Mouse (Mus musculus) midbrain, embryonic 11.5 days (tissue): Measurements from ENCODE around the gene S100a13. TPM values are rescaled to one million over a fixed set of nuclear protein-coding genes. Genes with fewer than 3 reads are reported as not detected.

Experiments used
- ATAC-seq: fragments of 200-750 bp; cut with Nextera tagmentation; 2 replicates; pipeline ENCODE4 v1.8.0; 2017; ENCODE audit warnings: moderate TSS enrichment, moderate library complexity; ENCODE audit not compliant: low FRiP score
- DNase-seq: peaks from one replicate; pipeline ENCODE4 v3.0.0; 2015; ENCODE audit warnings: low spot score; ENCODE audit errors: missing footprints
- H3K27ac ChIP-seq: fragments of 300-500 bp; sonication (generic); 2 replicates; pipeline ENCODE4 v1.5.1; 2014; ENCODE audit warnings: low read depth, low read length
- H3K27me3 ChIP-seq: fragments of 300-500 bp; sonication (generic); 2 replicates; pipeline ENCODE4 v1.6.1; 2014; ENCODE audit warnings: mild to moderate bottlenecking, low read length, moderate library complexity, mixed read lengths; ENCODE audit not compliant: control insufficient read depth, insufficient read depth
- H3K36me3 ChIP-seq: fragments of 300-500 bp; sonication (generic); 2 replicates; pipeline ENCODE4 v1.6.1; 2014; ENCODE audit warnings: mild to moderate bottlenecking, low read length, moderate library complexity, mixed read lengths; ENCODE audit not compliant: control insufficient read depth, insufficient read depth
- H3K4me1 ChIP-seq: fragments of 300-500 bp; sonication (generic); 2 replicates; pipeline ENCODE4 v1.6.1; 2014; ENCODE audit warnings: low read length; ENCODE audit not compliant: control insufficient read depth, insufficient read depth
- H3K4me2 ChIP-seq: fragments of 300-500 bp; sonication (generic); 2 replicates; pipeline ENCODE4 v1.6.1; 2014; ENCODE audit warnings: mild to moderate bottlenecking, moderate library complexity
- H3K4me3 ChIP-seq: fragments of 300-500 bp; sonication (generic); 2 replicates; pipeline ENCODE4 v1.5.1; 2014; ENCODE audit warnings: low read depth, low read length
- H3K9ac ChIP-seq: fragments of 300-500 bp; sonication (generic); 2 replicates; pipeline ENCODE4 v1.6.1; 2014; ENCODE audit warnings: low read length
- H3K9me3 ChIP-seq: fragments of 300-500 bp; sonication (generic); 2 replicates; pipeline ENCODE4 v1.6.1; 2016; ENCODE audit warnings: low read length; ENCODE audit not compliant: control insufficient read depth
- WGBS: fragments of 180-500 bp; shearing (Covaris S2); extraction: QIAGEN DNeasy Blood & Tissue Kit; methylation state at CpG from one replicate; pipeline ENCODE4 v1.1.7; 2014; 5-methylcytosine and 5-hydroxymethylcytosine counted together
- polyA plus RNA-seq: library from polyadenylated mRNA; unstranded; fragments of >200 nt; fragmentation: Nextera tagmentation; extraction: Ambion mirVana; gene quantifications from 2 replicates; pipeline ENCODE4 v1.2.1, GENCODE M21; 2014

S100a13 gene
- polyA plus RNA-seq, 1 experiment from 2014 or later = 14.1 TPM

DNA sequence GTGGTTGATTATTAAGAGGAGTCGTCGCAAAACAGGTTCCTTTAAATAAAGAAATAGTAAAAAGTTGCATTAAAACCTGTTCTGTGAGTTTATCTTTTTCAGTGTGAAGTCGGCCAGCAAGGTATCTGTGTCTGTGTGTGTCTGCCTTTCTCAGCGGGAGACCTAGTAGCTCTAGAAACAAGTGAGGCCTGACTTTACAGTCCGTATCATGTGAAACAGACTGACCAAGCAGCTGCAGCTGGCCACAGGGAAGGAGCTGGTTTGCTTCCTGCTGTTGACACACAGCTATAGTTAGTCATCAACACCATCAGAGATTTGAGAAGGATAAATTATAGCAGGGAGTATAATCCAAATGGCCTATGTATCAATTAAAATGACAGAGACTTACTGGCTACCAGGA, 17.5 kb downstream of the S100a13 start:
- H3K9me3 ChIP-seq = no peaks in the 10 kb centered on the region
- H3K27me3 ChIP-seq = no peaks in the 10 kb centered on the region
- no peaks in the 10 kb centered on the region for H3K36me3 ChIP-seq
- DNase-seq = no peak
- no peak overlapping the region for H3K4me2 ChIP-seq
- no peak for ATAC-seq
- 82% methylated on average over 5 of the region's 5 CpGs for WGBS
- H3K4me1 ChIP-seq = no peaks in the 10 kb centered on the region
- no peak overlapping the region for H3K27ac ChIP-seq
- no peak overlapping the region for H3K4me3 ChIP-seq
- H3K9ac ChIP-seq = no peak overlapping the region

DNA sequence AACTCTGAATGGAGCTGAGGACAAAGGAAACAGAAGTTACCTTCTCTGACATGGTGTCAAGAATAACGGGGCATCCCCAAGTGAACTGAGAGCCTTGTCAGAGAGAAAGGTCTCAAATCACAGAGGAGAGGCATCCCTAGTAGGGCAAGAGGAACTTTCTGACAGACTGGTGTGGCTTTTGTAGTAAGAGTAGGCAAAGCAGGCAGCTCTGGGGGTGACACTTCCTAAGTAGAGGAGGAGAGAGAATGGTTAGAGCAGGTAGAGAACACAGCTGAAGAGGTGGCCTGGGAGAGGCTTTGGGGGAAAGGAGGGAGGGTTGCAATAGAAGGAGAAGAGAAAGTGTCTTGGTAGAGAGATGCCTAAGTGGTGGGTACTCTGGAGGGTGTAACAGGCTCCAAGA, 21.2 kb downstream of the S100a13 start:
- DNase-seq (no peak), ATAC-seq (no peak)
- no peaks in the 10 kb centered on the region for H3K27me3 ChIP-seq
- H3K4me3 ChIP-seq = no peak overlapping the region
- no peaks in the 10 kb centered on the region for H3K4me1 ChIP-seq
- H3K36me3 ChIP-seq = no peaks in the 10 kb centered on the region
- H3K4me2 ChIP-seq = no peak overlapping the region
- no peaks in the 10 kb centered on the region for H3K9me3 ChIP-seq
- H3K27ac ChIP-seq = no peak overlapping the region
- 84% methylated on average over 1 of the region's 1 CpGs for WGBS
- H3K9ac ChIP-seq = no peak overlapping the region

DNA sequence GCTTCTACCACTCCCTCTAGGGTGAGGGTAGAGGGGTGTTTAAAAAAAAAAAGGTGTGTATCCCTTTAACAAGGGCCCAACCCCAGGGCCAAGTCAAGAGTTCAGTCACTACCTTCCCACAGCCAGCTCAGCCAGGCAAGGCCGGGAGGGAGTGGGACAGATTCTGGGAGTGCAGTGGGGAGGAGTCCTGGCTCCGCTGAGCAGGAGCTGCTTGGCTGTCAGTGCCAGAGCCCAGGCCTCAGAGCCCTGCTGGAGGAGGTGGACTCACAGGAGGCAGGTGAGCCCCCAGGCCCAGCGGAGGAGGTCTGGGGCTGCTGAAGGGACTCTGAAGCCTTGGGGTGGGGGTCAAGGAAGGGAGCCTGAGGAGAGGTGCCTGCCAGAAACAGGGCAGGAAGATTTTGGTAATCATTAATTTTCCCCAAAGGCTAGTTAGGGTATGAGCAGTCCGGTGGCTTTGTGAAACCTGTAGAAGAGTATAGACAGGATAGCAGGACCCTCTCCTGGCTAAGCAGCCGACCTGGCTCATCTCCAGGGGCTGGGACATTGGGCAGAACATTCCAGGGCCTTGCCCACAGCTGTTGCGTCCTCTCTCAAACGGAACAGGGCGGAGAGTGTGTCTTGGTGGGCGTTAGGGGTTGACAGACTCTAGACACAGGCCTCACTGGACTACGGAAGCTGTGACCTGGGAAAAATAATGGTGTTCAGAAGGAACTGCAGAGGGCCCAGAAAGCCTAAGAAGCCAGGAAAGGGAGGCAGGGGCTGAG, 23.1 kb downstream of the S100a13 start, which contains the start of gene S100a16:
S100a16 (plus strand) TSS at position 114 of the 764 bp plus-strand sequence.
- H3K36me3 ChIP-seq = no peaks in the 10 kb centered on the region
- WGBS = 47% methylated on average over 10 of the region's 10 CpGs

DNA sequence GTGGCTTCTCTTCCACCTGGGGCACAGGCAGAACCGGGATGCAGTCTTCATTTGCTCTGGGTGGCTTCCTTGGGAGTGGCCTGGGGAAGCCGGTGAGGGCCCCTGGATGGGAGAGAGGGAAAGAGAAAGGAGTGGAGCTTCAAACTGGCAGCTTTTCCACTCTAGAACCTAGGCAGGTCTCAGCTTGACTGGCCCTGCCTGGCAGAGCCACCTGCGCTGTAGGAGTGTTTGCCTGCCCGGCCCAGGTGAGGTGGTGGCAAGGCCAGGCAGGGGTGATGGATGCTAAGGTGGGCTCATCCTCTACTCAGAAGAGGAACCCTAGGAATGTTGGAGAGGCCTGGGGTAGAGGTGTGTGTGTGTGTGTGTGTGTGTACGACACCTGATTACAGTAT, 23.7 kb downstream of the S100a13 start:
- Histone ChIP-seq H3K27ac (no peak overlapping the region), H3K4me2 (no peak overlapping the region), H3K4me1 (peaks cover 5% of the 10 kb centered on the region; the same call in 1 of the 2 replicates), H3K4me3 (no peak overlapping the region), H3K36me3 (no peaks in the 10 kb centered on the region), H3K27me3 (no peaks in the 10 kb centered on the region), H3K9ac (no peak overlapping the region), H3K9me3 (no peaks in the 10 kb centered on the region)
- DNase-seq (no peak), ATAC-seq (no peak)
- WGBS = 79% methylated on average over 5 of the region's 5 CpGs

More for the DNA sequence above, 23.1 kb downstream of the S100a13 start, which contains the start of gene S100a16:
- Histone ChIP-seq H3K4me3 (no peak within 1 kb of the TSS), H3K27me3 (no peaks in the 10 kb centered on the region), H3K9ac (no peak within 1 kb of the TSS), H3K4me1 (peaks cover 5% of the 10 kb centered on the region; the same call in 1 of the 2 replicates), H3K27ac (no peak within 1 kb of the TSS), H3K4me2 (no peak within 1 kb of the TSS), H3K9me3 (no peaks in the 10 kb centered on the region)
- ATAC-seq (no peak), DNase-seq (no peak)

DNA sequence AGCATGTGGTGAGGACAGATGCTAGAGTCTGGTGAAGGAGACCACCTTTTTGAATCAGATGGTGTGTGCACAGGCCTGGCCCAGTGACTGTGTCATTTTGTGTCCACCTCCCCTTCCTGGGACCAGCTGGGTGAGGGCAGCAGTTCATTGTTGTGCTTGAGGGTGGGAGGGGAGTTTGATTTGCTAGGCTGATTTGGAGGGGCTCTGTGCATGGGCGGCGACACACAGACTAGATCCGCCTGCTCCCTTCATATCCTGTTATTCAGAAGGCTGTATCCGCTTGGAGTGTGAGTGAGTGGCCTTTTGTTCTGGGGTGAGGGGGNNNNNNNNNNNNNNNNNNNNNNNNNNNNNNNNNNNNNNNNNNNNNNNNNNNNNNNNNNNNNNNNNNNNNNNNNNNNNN, 26.7 kb downstream of the S100a13 start:
- no peak overlapping the region for H3K27ac ChIP-seq
- WGBS = 36% methylated on average over 4 of the region's 4 CpGs
- no peaks in the 10 kb centered on the region for H3K9me3 ChIP-seq
- DNase-seq = peak; percentile 86
- H3K4me2 ChIP-seq = no peak overlapping the region
- H3K27me3 ChIP-seq = no peaks in the 10 kb centered on the region
- peak; percentile 71 for ATAC-seq
- H3K4me3 ChIP-seq = no peak overlapping the region
- peak overlapping the region; percentile 30; the same call in 1 of the 2 replicates for H3K9ac ChIP-seq
- peaks cover 5% of the 10 kb centered on the region; the same call in 1 of the 2 replicates for H3K4me1 ChIP-seq
- no peaks in the 10 kb centered on the region for H3K36me3 ChIP-seq

DNA sequence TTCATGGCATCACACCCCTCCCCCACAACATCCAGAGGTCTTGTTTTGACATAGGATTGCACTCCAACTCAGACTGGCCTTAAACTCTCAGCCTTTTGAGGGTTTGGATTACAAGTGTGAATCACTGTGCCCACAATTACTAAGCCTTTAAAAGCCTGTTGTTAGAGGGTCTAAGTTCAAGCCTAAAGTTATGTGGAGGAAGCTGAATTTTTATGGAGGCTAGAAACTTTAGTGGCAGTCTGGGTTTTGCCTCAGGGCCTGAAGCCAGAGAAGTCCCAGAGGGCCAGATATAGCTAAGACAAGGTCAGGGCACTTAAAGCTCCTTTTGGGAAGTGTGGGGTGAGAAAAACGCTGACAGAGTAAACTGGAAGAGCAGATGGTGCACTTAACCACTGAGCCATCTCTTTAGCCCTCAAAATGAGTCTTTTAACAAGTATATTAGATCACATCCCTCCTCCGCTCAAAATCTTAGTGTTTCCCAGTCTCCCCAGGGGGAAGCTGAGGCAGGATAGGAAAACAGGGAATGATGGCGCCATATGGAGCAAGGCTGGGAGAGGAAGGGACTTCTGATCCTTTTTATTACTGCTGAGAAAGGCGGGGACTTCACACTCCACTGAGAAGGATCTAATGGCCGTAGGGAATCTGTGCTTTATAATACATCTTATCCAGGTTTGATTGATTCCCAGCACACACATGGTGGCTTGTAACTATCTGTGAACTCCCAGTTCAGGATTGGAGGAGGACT, 35.6 kb downstream of the S100a13 start:
- Histone ChIP-seq H3K27ac (no peak overlapping the region), H3K27me3 (no peaks in the 10 kb centered on the region), H3K36me3 (no peaks in the 10 kb centered on the region), H3K4me3 (no peak overlapping the region), H3K4me2 (no peak overlapping the region), H3K4me1 (no peaks in the 10 kb centered on the region), H3K9ac (no peak overlapping the region), H3K9me3 (no peaks in the 10 kb centered on the region)
- ATAC-seq (no peak), DNase-seq (no peak)
- WGBS = 63% methylated on average over 5 of the region's 5 CpGs

DNA sequence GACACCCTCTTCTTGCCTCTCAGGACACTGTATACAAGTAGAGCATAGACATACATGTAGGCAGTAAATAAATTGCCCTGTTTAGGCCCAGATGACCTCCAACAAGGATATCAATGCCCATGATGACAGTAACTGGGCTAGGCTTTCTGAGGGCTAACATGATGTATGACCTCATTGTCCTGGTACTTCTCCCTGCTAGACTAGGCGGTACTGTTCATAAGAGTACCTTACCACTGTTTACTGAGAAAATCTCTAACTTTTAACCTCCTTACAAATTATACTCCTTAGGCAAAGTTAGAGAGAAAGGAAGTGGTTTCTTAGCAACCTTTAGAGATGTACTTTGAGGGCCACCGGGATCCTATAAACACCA, 36.2 kb downstream of the S100a13 start:
- WGBS = 89% methylated on average over 2 of the region's 2 CpGs
- Histone ChIP-seq H3K9ac (no peak overlapping the region), H3K27me3 (no peaks in the 10 kb centered on the region), H3K4me3 (no peak overlapping the region), H3K36me3 (no peaks in the 10 kb centered on the region), H3K4me1 (no peaks in the 10 kb centered on the region), H3K9me3 (no peaks in the 10 kb centered on the region), H3K4me2 (no peak overlapping the region), H3K27ac (no peak overlapping the region)
- ATAC-seq = no peak
- DNase-seq = no peak

DNA sequence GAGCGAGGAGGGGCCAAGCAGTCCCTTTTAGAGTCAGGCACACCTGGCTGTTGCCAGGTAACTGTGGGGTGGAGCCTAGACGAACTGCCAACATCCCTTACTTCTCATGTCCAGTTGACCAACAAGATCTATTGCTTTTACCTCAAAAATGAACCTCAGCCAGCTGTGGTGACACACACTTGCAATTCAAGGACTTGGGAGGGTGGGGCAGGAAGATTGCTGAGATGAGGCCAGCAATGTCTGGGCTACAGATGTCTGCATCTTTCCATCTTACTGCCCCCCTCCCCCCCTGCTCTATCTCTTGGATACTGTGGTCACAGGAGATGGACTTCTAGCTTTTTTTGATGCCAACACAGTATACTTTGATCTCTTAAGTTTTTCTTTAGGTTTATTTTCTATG, 38.0 kb downstream of the S100a13 start:
- WGBS = 72% methylated on average over 2 of the region's 2 CpGs
- no peaks in the 10 kb centered on the region for H3K36me3 ChIP-seq
- no peak overlapping the region for H3K4me3 ChIP-seq
- no peak overlapping the region for H3K9ac ChIP-seq
- no peaks in the 10 kb centered on the region for H3K9me3 ChIP-seq
- ATAC-seq (no peak), DNase-seq (no peak)
- no peaks in the 10 kb centered on the region for H3K27me3 ChIP-seq
- no peak overlapping the region for H3K4me2 ChIP-seq
- H3K4me1 ChIP-seq = no peaks in the 10 kb centered on the region
- no peak overlapping the region for H3K27ac ChIP-seq

DNA sequence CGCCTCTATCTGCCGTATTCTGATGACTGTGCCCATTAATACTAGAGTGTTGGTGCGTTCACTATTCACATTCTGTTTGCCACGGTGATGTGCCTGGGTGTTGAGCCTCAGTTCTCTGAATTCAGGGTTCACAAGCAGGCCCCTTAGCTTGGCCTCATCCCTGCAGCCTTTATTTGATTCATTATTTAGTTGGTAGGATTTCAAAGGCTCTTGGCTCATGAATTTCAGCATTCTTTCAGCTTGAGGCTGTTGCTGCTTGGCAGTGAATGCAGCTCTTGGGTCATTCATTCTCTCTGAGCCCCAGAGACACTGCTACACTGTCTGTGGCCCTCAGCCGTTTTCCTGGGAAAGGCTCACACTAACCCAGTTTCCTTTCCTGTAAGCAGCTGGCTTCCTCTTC, 41.7 kb downstream of the S100a13 start:
- WGBS = 51% methylated on average over 5 of the region's 5 CpGs

More for the DNA sequence above, 41.7 kb downstream of the S100a13 start:
- no peak overlapping the region for H3K4me2 ChIP-seq
- DNase-seq (no peak), ATAC-seq (peak; percentile 79)
- no peak overlapping the region for H3K4me3 ChIP-seq
- H3K27me3 ChIP-seq = no peaks in the 10 kb centered on the region
- no peaks in the 10 kb centered on the region for H3K9me3 ChIP-seq
- H3K9ac ChIP-seq = no peak overlapping the region
- no peaks in the 10 kb centered on the region for H3K4me1 ChIP-seq
- no peaks in the 10 kb centered on the region for H3K36me3 ChIP-seq
- no peak overlapping the region for H3K27ac ChIP-seq
